Mouse (Mus musculus) liver, embryonic 14.5 days (tissue): ENCODE data around the gene Adgrb2.

Source experiments
- CTCF ChIP-seq: IDR thresholded peaks from 2 replicates; pipeline ENCODE4 v1.5.1; 2016; ENCODE audit warnings: antibody characterized with exemption, low read depth, control low read depth
- EP300 ChIP-seq: IDR thresholded peaks from 2 replicates; pipeline ENCODE4 v1.6.1; 2016; ENCODE audit warnings: antibody characterized with exemption, low read depth

DNA sequence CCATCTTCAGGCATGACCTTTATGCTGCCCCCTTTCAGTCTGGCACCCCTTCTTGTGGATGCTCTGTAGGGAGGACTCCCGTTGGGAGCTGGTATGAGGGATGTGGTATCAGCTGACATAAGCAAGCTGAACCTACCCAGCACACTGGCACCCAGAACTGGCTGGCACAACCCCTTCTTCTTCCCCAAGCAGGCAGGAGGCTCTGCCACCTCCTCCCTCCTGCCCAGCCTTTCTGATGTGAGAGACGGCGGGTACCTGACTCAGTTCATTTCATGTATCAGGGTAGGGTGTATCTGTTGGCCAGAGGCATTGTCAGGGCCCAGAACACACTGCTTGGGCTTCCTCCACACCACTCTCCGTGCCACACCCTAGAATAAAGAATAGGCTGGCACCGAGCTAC, 10.1 kb downstream of the Adgrb2 start:
- TF ChIP-seq EP300 (no peak), CTCF (no peak)
